Mouse (Mus musculus): ENCODE results near the gene Soat2.

DNA sequence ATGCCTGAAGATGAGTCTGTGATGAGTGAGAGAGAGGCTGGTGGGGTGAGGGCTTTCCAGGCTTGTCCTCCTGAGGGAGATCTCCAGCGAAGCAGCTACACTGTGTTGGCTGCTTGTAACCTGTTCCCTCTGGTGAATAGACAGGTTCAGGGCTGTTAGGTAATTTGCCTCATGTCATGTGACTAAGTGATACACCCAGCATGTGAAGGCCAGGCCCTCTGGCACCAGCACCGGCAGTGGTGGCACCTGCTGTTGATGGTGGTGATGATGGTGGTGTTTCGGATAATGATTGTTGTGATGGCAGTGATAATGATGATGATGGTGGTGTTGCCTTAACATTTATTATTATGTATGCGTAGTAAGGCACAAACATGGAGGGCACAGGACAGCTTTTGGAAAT, 60.5 kb downstream of the Soat2 start:
- TF ChIP-seq EP300 (optimal IDR thresholded peaks at IDR 0.05): no peak
- TF ChIP-seq CTCF (IDR thresholded peaks at IDR 0.05; ENCODE audit: low read depth): no peak

Data from stomach, postnatal 0 days (tissue).